Mouse (Mus musculus) forebrain, postnatal 0 days (tissue): ENCODE results near the gene Pkp1. TPM values are rescaled to one million over a fixed set of nuclear protein-coding genes. Genes with fewer than 3 reads are reported as not detected.

Experiments used
- ATAC-seq: fragments of 200-750 bp; cut with Nextera tagmentation; 2 replicates; pipeline ENCODE4 v1.8.0; 2017; ENCODE audit warnings: mild to moderate bottlenecking, moderate library complexity
- DNase-seq: peaks from one replicate; pipeline ENCODE4 v3.0.0-alpha.2; 2015
- H3K27ac ChIP-seq: fragments of 300-500 bp; sonication (generic); 2 replicates; pipeline ENCODE4 v1.5.1; 2014; ENCODE audit warnings: low read depth, mild to moderate bottlenecking, antibody characterized with exemption, low read length, moderate library complexity, mixed read lengths
- H3K27me3 ChIP-seq: fragments of 300-500 bp; sonication (generic); 2 replicates; pipeline ENCODE4 v1.6.1; 2014; ENCODE audit warnings: mild to moderate bottlenecking, low read length, mixed read lengths; ENCODE audit not compliant: insufficient read depth
- H3K36me3 ChIP-seq: fragments of 300-500 bp; sonication (generic); 2 replicates; pipeline ENCODE4 v1.6.1; 2014; ENCODE audit warnings: mild to moderate bottlenecking, moderate library complexity; ENCODE audit not compliant: insufficient read depth
- H3K4me1 ChIP-seq: fragments of 300-500 bp; sonication (generic); 2 replicates; pipeline ENCODE4 v1.6.1; 2014; ENCODE audit warnings: antibody characterized with exemption; ENCODE audit not compliant: insufficient read depth
- H3K4me2 ChIP-seq: fragments of 300-500 bp; sonication (generic); 2 replicates; pipeline ENCODE4 v1.6.1; 2014; ENCODE audit warnings: low read depth, mild to moderate bottlenecking, moderate library complexity
- H3K4me3 ChIP-seq: fragments of 300-500 bp; sonication (generic); 2 replicates; pipeline ENCODE4 v1.5.1; 2014; ENCODE audit warnings: low read depth, low read length, mixed read lengths
- H3K9ac ChIP-seq: fragments of 300-500 bp; sonication (generic); 2 replicates; pipeline ENCODE4 v1.6.1; 2014; ENCODE audit warnings: mild to moderate bottlenecking
- H3K9me3 ChIP-seq: fragments of 300-500 bp; sonication (generic); 2 replicates; pipeline ENCODE4 v1.6.1; 2016; ENCODE audit warnings: low read length
- CTCF ChIP-seq: sonication (generic); IDR thresholded peaks from 2 replicates; pipeline ENCODE4 v1.5.1; 2016; ENCODE audit warnings: antibody characterized with exemption, control low read depth, low read depth
- whole genome bisulfite sequencing: fragments of 180-500 bp; shearing (Covaris S2); extraction: QIAGEN DNeasy Blood & Tissue Kit; methylation state at CpG from one replicate; pipeline ENCODE4 v1.1.7; 2014; 5-methylcytosine and 5-hydroxymethylcytosine counted together
- polyA plus RNA-seq: library from polyadenylated mRNA; unstranded; fragments of >200 nt; fragmentation: Nextera tagmentation; extraction: Ambion mirVana; gene quantifications from 2 replicates; pipeline ENCODE4 v1.2.1, GENCODE M21; 2015
- total RNA-seq: library from RNA; depleted of rRNA; stranded (reverse); fragments of >200 nt; gene quantifications from 2 replicates; pipeline ENCODE4 v1.2.3, GENCODE M21; 2014; rRNA removed

The Pkp1 gene
- total and polyA plus RNA-seq, 2 experiments from 2014 or later = 0.06 to 0.10 TPM

DNA sequence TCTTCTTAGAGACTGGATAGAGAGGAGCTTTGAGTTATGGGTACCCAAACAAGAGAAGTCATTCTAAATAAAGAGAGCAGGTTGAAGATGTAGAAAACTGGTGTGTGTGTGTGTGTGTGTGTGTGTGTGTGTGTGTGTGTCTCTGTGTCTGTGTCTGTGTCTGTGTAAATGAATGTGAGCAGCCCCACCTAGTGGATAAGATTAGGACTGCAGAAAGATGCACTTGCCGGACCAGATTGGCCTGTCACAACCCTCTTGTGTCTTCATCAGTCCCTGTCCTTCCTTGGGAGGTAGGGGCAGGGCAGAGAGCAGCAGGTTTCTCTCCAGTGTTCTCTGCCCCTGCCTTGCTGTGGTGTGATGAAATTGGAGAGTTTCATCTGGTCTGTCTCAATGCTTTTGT lies 90.1 kb downstream of the Pkp1 start:
- peak; percentile 74 for TF ChIP-seq CTCF
- Histone ChIP-seq H3K9ac (no peak overlapping the region), H3K27ac (no peak overlapping the region), H3K4me2 (no peak overlapping the region), H3K9me3 (no peaks in the 10 kb centered on the region), H3K4me3 (no peak overlapping the region), H3K27me3 (no peaks in the 10 kb centered on the region), H3K4me1 (no peaks in the 10 kb centered on the region), H3K36me3 (no peaks in the 10 kb centered on the region)
- 33% methylated on average over 1 of the region's 1 CpGs for WGBS
- ATAC-seq = peak; percentile 45; the same call in 1 of the 2 replicates
- DNase-seq = peak; percentile 48

DNA sequence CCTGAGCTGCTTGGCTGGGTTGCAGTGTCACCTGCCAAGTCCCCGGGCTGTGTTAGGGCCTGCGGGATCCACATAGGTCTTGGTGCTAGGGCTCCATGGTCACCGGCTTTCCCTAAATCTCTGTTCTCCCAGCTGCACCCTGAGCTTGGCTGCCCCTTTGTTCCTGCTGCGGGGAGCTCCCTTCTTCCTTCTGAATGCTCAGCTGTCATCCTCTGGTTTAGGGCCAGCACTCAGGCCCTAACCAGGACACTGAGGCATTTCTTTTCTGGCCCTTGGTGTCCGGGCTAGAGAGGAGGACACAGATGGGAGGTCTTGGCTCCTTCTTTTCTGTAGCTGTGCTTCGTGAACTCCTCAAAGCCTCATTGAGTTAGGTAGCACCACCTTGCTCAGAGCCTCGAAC lies 97.2 kb downstream of the Pkp1 start:
- DNase-seq (no peak), ATAC-seq (no peak)
- H3K27me3 ChIP-seq = peaks cover 20% of the 10 kb centered on the region
- WGBS = 71% methylated on average over 7 of the region's 7 CpGs
- H3K4me2 ChIP-seq = no peak overlapping the region
- H3K9ac ChIP-seq = no peak overlapping the region
- TF ChIP-seq CTCF = no peak
- no peaks in the 10 kb centered on the region for H3K4me1 ChIP-seq
- H3K27ac ChIP-seq = no peak overlapping the region
- H3K9me3 ChIP-seq = no peaks in the 10 kb centered on the region
- H3K36me3 ChIP-seq = no peaks in the 10 kb centered on the region
- H3K4me3 ChIP-seq = no peak overlapping the region

Other genes with a start within 250 kb of the Pkp1 start
- gene Csrp1, start 199.1 kb downstream of the Pkp1 start, total RNA-seq = 53.2 and 55.7 TPM in 2 replicates
- gene Csrp1, start 199.1 kb downstream of the Pkp1 start, polyA plus RNA-seq = 20.8 and 21.0 TPM in 2 replicates
- gene Phlda3, start 153.1 kb downstream of the Pkp1 start, total RNA-seq = 23.6 and 27.2 TPM in 2 replicates
- 28.5 and 30.3 TPM in 2 replicates for gene Phlda3, start 153.1 kb downstream of the Pkp1 start, polyA plus RNA-seq
- gene Tnni1, start 139.8 kb downstream of the Pkp1 start, total RNA-seq = 0.19 TPM in 1 of 2 replicates, not detected in the other
- gene Tnni1, start 139.8 kb downstream of the Pkp1 start, polyA plus RNA-seq = 0.39 and 0.48 TPM in 2 replicates
- gene Lad1, start 100.6 kb downstream of the Pkp1 start, total RNA-seq = 0.31 and 0.81 TPM in 2 replicates
- gene Lad1, start 100.6 kb downstream of the Pkp1 start, polyA plus RNA-seq = 0.35 and 0.40 TPM in 2 replicates
- 0.67 and 0.77 TPM in 2 replicates for gene Tnnt2, start 82.9 kb downstream of the Pkp1 start, total RNA-seq
- 0.63 and 0.89 TPM in 2 replicates for gene Tnnt2, start 82.9 kb downstream of the Pkp1 start, polyA plus RNA-seq
- gene Igfn1, start 87.1 kb upstream of the Pkp1 start, total RNA-seq = not detected in 2 replicates
- gene Igfn1, start 87.1 kb upstream of the Pkp1 start, polyA plus RNA-seq = not detected in 2 replicates
- 91.7 and 95.5 TPM in 2 replicates for gene Tmem9, start 88.9 kb upstream of the Pkp1 start, total RNA-seq
- 156 and 175 TPM in 2 replicates for gene Tmem9, start 88.9 kb upstream of the Pkp1 start, polyA plus RNA-seq
- 0.46 TPM in 1 of 2 replicates, not detected in the other for gene Ascl5, start 131.6 kb upstream of the Pkp1 start, total RNA-seq
- 0.36 and 0.90 TPM in 2 replicates for gene Ascl5, start 131.6 kb upstream of the Pkp1 start, polyA plus RNA-seq
- gene Cacna1s, start 133.5 kb upstream of the Pkp1 start, total RNA-seq = 0.62 and 1.1 TPM in 2 replicates
- 0.30 and 1.1 TPM in 2 replicates for gene Cacna1s, start 133.5 kb upstream of the Pkp1 start, polyA plus RNA-seq
- 120 and 135 TPM in 2 replicates for gene Kif21b, start 212.2 kb upstream of the Pkp1 start, total RNA-seq
- 24.8 and 29.2 TPM in 2 replicates for gene Kif21b, start 212.2 kb upstream of the Pkp1 start, polyA plus RNA-seq